Mouse (Mus musculus) hindbrain, embryonic 16.5 days (tissue): Measurements from ENCODE around the gene Zfp513. TPM values are rescaled to one million over a fixed set of nuclear protein-coding genes. Genes with fewer than 3 reads are reported as not detected.
A peak's percentile ranks its signal among the peaks of the same experiment; 100 is the strongest.

ENCODE experiments used
- ATAC-seq: fragments of 200-750 bp; cut with Nextera tagmentation; 2 replicates; pipeline ENCODE4 v1.8.0; 2017; ENCODE audit warnings: moderate TSS enrichment, moderate library complexity
- H3K27ac ChIP-seq: fragments of 300-500 bp; sonication (generic); 2 replicates; pipeline ENCODE4 v1.5.1; 2014; ENCODE audit warnings: low read depth, mild to moderate bottlenecking, control low read depth, low read length, moderate library complexity
- H3K27me3 ChIP-seq: fragments of 300-500 bp; sonication (generic); replicated peaks from 2 replicates; pipeline ENCODE4 v1.6.1; 2014; ENCODE audit warnings: low read length; ENCODE audit not compliant: control insufficient read depth, insufficient read depth
- H3K36me3 ChIP-seq: fragments of 300-500 bp; sonication (generic); 2 replicates; pipeline ENCODE4 v1.6.1; 2014; ENCODE audit warnings: mild to moderate bottlenecking, low read length, moderate library complexity, mixed read lengths; ENCODE audit not compliant: control insufficient read depth, insufficient read depth
- H3K4me1 ChIP-seq: fragments of 300-500 bp; sonication (generic); 2 replicates; pipeline ENCODE4 v1.6.1; 2014; ENCODE audit warnings: low read depth, low read length; ENCODE audit not compliant: control insufficient read depth, insufficient read depth
- H3K4me2 ChIP-seq: fragments of 300-500 bp; sonication (generic); 2 replicates; pipeline ENCODE4 v1.6.1; 2014; ENCODE audit warnings: mild to moderate bottlenecking, low read length, control low read depth, moderate library complexity
- H3K4me3 ChIP-seq: fragments of 300-500 bp; sonication (generic); 2 replicates; pipeline ENCODE4 v1.5.1; 2014; ENCODE audit warnings: mild to moderate bottlenecking, low read length, control low read depth, moderate library complexity
- H3K9ac ChIP-seq: fragments of 300-500 bp; sonication (generic); 2 replicates; pipeline ENCODE4 v1.6.1; 2014; ENCODE audit warnings: low read depth, mild to moderate bottlenecking, control low read depth, low read length, moderate library complexity
- H3K9me3 ChIP-seq: fragments of 300-500 bp; sonication (generic); 2 replicates; pipeline ENCODE4 v1.6.1; 2014; ENCODE audit warnings: mild to moderate bottlenecking, low read length, moderate library complexity; ENCODE audit not compliant: control insufficient read depth
- WGBS: fragments of 180-500 bp; shearing (Covaris S2); extraction: QIAGEN DNeasy Blood & Tissue Kit; methylation state at CpG from one replicate; pipeline ENCODE4 v1.1.7; 2014; 5-methylcytosine and 5-hydroxymethylcytosine counted together
- polyA plus RNA-seq: library from polyadenylated mRNA; unstranded; fragments of >200 nt; fragmentation: Nextera tagmentation; extraction: Ambion mirVana; gene quantifications from 2 replicates; pipeline ENCODE4 v1.2.1, GENCODE M21; 2015

The Zfp513 gene
- polyA plus RNA-seq, 1 experiment from 2014 or later: 12.3 TPM

GRCm38 (mm10) chr5:31181183-31181770, 20.8 kb downstream of the Zfp513 start:
- no peaks in the 10 kb centered on the region for H3K36me3 ChIP-seq
- no peak overlapping the region for H3K9ac ChIP-seq
- peaks cover 7% of the 10 kb centered on the region; the same call in 1 of the 2 replicates for H3K4me1 ChIP-seq
- no peak for ATAC-seq
- 93% methylated on average over 9 of the region's 9 CpGs for WGBS
- H3K4me2 ChIP-seq: no peak overlapping the region
- no peaks in the 10 kb centered on the region for H3K9me3 ChIP-seq
- no peak overlapping the region for H3K27ac ChIP-seq
- H3K27me3 ChIP-seq: no peaks in the 10 kb centered on the region
- H3K4me3 ChIP-seq: no peak overlapping the region

- Histone ChIP-seq H3K27ac (peak within 1 kb of the TSS; percentile 98), H3K9ac (peak within 1 kb of the TSS; percentile 84), H3K36me3 (no peaks in the 10 kb centered on the region), H3K9me3 (no peaks in the 10 kb centered on the region), H3K4me3 (peak within 1 kb of the TSS; percentile 90), H3K4me1 (peaks cover 7% of the 10 kb centered on the region; the same call in 1 of the 2 replicates), H3K27me3 (no peaks in the 10 kb centered on the region), H3K4me2 (peak within 1 kb of the TSS; percentile 92)
- peak; percentile 99 for ATAC-seq
- under 1% methylated on average over 59 of the region's 59 CpGs for WGBS
Measured at GRCm38 (mm10) chr5:31179766-31180630, 22.1 kb downstream of the Zfp513 start, which contains the start of the genes Gm29609 and Gtf3c2. Gene Gm29609 (minus strand): TSS chr5:31179911. Gene Gtf3c2 (minus strand): TSS chr5:31180144.

- Histone ChIP-seq H3K27ac (peak overlapping the region; percentile 98), H3K36me3 (peaks cover under 1% of the 10 kb centered on the region)
Measured at GRCm38 (mm10) chr5:31179301-31179765, 22.8 kb downstream of the Zfp513 start.

GRCm38 (mm10) chr5:31168630-31169029, 33.5 kb downstream of the Zfp513 start:
- Histone ChIP-seq H3K4me3 (no peak overlapping the region), H3K9me3 (no peaks in the 10 kb centered on the region), H3K27me3 (no peaks in the 10 kb centered on the region), H3K27ac (no peak overlapping the region), H3K4me2 (no peak overlapping the region), H3K4me1 (no peaks in the 10 kb centered on the region), H3K36me3 (peaks cover 47% of the 10 kb centered on the region), H3K9ac (no peak overlapping the region)
- no peak for ATAC-seq
- WGBS: 93% methylated on average over 4 of the region's 4 CpGs

More at GRCm38 (mm10) chr5:31179301-31179765, 22.8 kb downstream of the Zfp513 start:
- H3K27me3 ChIP-seq: no peaks in the 10 kb centered on the region
- WGBS: under 1% methylated on average over 25 of the region's 25 CpGs
- H3K4me1 ChIP-seq: peaks cover 7% of the 10 kb centered on the region; the same call in 1 of the 2 replicates
- peak overlapping the region; percentile 84 for H3K9ac ChIP-seq
- ATAC-seq: peak; percentile 9
- peak overlapping the region; percentile 92 for H3K4me2 ChIP-seq
- H3K9me3 ChIP-seq: no peaks in the 10 kb centered on the region
- H3K4me3 ChIP-seq: peak overlapping the region; percentile 90

- H3K4me3 ChIP-seq: no peak overlapping the region
- peaks cover 46% of the 10 kb centered on the region for H3K36me3 ChIP-seq
- 96% methylated on average over 1 of the region's 1 CpGs for WGBS
- no peaks in the 10 kb centered on the region for H3K27me3 ChIP-seq
- no peak overlapping the region for H3K9ac ChIP-seq
- ATAC-seq: no peak
- H3K4me1 ChIP-seq: no peaks in the 10 kb centered on the region
- no peak overlapping the region for H3K27ac ChIP-seq
- no peaks in the 10 kb centered on the region for H3K9me3 ChIP-seq
- no peak overlapping the region for H3K4me2 ChIP-seq
Measured at GRCm38 (mm10) chr5:31164878-31165277, 37.2 kb downstream of the Zfp513 start.

GRCm38 (mm10) chr5:31162462-31162861, 39.6 kb downstream of the Zfp513 start:
- no peak overlapping the region for H3K9ac ChIP-seq
- ATAC-seq: no peak
- no peak overlapping the region for H3K4me3 ChIP-seq
- no peaks in the 10 kb centered on the region for H3K27me3 ChIP-seq
- H3K4me2 ChIP-seq: no peak overlapping the region
- H3K27ac ChIP-seq: no peak overlapping the region
- peaks cover 60% of the 10 kb centered on the region for H3K36me3 ChIP-seq
- H3K9me3 ChIP-seq: no peaks in the 10 kb centered on the region
- H3K4me1 ChIP-seq: no peaks in the 10 kb centered on the region

- H3K4me3 ChIP-seq: peak within 1 kb of the TSS; percentile 72
- H3K9ac ChIP-seq: peak within 1 kb of the TSS; percentile 81
- 1% methylated on average over 19 of the region's 19 CpGs for WGBS
- peaks cover 24% of the 10 kb centered on the region for H3K36me3 ChIP-seq
- peak within 1 kb of the TSS; percentile 77 for H3K27ac ChIP-seq
- H3K27me3 ChIP-seq: no peaks in the 10 kb centered on the region
- peak; percentile 96 for ATAC-seq
- H3K4me2 ChIP-seq: peak within 1 kb of the TSS; percentile 81
- no peaks in the 10 kb centered on the region for H3K9me3 ChIP-seq
- peaks cover 11% of the 10 kb centered on the region for H3K4me1 ChIP-seq
Measured at GRCm38 (mm10) chr5:31154152-31154553, 48.0 kb downstream of the Zfp513 start, which contains the start of gene Mpv17. Gene Mpv17 (minus strand): TSS chr5:31154251.

- Histone ChIP-seq H3K27ac (peak overlapping the region; percentile 77), H3K4me1 (peaks cover 11% of the 10 kb centered on the region), H3K4me2 (peak overlapping the region; percentile 81), H3K27me3 (no peaks in the 10 kb centered on the region), H3K4me3 (peak overlapping the region; percentile 72), H3K36me3 (peaks cover 19% of the 10 kb centered on the region), H3K9me3 (no peaks in the 10 kb centered on the region), H3K9ac (peak overlapping the region; percentile 81)
- WGBS: 38% methylated on average over 6 of the region's 6 CpGs
- peak; percentile 48 for ATAC-seq
Measured at GRCm38 (mm10) chr5:31153516-31154151, 48.5 kb downstream of the Zfp513 start.
